Mouse (Mus musculus) large intestine, adult 2 months (tissue): ENCODE measurements around the gene Fmo5. TPM values are rescaled to one million over a fixed set of nuclear protein-coding genes. Genes with fewer than 3 reads are reported as not detected.

Source experiments
- polyA plus RNA-seq: library from polyadenylated mRNA; depleted of rRNA; stranded (reverse); fragments of >200 nt; gene quantifications from 2 replicates; pipeline ENCODE4 v1.2.3, GENCODE M21; 2012; rRNA removed

Gene Fmo5
- polyA plus RNA-seq, 1 experiment, result 24.1 TPM

Other genes starting within 250 kb of the Fmo5 start
- not detected in 2 replicates for gene Olfr1402, start 206.8 kb upstream of the Fmo5 start, polyA plus RNA-seq
- gene Chd1l, start 18.6 kb upstream of the Fmo5 start, polyA plus RNA-seq, result 5.4 and 6.4 TPM in 2 replicates
- gene Prkab2, start 29.4 kb downstream of the Fmo5 start, polyA plus RNA-seq, result 2.8 and 4.0 TPM in 2 replicates
- not detected in 2 replicates for gene Gm17651, start 45.9 kb downstream of the Fmo5 start, polyA plus RNA-seq